Mouse (Mus musculus) bone marrow macrophage, adult 2 months (primary cell): Measurements from ENCODE around the gene Ndufb10.

Experiments
- CTCF ChIP-seq: IDR thresholded peaks from 2 replicates; pipeline ENCODE4 v1.5.1; 2012; ENCODE audit warnings: low read depth, mild to moderate bottlenecking, low read length, moderate library complexity
- POLR2A ChIP-seq: IDR thresholded peaks from 2 replicates; pipeline ENCODE4 v1.6.1; 2012; ENCODE audit warnings: mild to moderate bottlenecking, low read depth, low read length, borderline replicate concordance

DNA sequence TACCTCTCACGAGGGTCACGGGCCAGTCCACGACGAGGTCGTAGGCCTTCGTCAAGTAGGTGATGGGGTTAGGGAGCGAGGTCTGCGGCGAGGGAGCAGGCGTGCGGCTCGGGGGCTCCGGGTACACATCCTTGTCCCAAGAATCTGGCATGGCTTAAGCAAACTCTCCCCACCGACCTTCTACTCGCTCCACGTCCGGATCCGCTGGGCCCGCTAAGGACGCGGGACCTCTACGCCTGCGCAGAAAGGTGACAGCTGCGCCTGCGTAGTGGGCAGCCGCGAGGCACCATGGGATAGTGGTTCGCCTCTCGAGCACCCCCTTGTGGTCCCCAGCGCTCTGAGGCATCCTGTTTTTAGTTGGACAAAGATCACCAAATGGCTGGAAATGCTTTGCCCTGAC lies at the start of gene Ndufb10:
- TF ChIP-seq POLR2A (no peak), CTCF (no peak)
